Mouse (Mus musculus): Measurements from ENCODE around the gene Auts2. TPM values are rescaled to one million over a fixed set of nuclear protein-coding genes. Genes with fewer than 3 reads are reported as not detected.

Gene Auts2
- total and polyA plus RNA-seq, 3 experiments, result 16.9 to 35.7 (median 28.1) TPM

DNA sequence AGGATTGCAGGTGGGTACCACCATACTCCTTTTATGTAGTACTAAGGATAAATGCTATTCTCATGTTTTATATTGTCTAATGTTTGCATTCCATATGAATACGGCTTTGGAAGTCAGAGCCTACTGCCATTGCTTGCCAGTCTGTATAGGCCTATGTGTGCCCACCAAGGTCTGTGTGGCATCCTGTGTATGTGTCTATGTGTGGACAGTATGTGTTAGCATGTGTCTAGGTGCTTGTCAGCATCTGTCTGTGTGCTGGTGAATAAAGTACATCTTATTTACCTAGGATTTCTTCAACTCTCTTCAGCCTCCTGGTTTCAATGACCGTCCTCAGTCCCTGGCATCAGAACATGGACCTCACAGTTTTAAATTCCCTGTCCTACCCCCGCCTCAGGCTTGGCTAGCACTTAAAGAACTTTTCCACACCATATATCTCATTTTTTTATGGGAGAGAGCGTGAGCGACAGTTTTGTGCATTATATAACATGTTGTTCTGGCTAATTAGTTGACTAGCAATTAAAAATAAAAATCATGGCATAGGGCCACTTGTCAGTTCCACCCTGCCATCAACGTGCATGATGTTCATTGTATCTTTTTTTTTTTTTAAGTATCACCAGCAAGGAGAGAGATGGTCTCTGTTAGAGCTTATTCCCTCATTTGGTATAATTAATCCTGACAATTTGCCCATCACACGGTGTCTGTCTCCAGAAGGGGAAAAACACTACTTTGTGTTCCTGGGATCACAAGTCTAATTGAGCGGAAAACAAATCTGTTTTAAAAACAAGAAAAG lies 587.7 kb downstream of the Auts2 start:
- intact Hi-C loops (cut with DNase I), result no loop called here
- H3K4me3 ChIP-seq, result no peak overlapping the region

DNA sequence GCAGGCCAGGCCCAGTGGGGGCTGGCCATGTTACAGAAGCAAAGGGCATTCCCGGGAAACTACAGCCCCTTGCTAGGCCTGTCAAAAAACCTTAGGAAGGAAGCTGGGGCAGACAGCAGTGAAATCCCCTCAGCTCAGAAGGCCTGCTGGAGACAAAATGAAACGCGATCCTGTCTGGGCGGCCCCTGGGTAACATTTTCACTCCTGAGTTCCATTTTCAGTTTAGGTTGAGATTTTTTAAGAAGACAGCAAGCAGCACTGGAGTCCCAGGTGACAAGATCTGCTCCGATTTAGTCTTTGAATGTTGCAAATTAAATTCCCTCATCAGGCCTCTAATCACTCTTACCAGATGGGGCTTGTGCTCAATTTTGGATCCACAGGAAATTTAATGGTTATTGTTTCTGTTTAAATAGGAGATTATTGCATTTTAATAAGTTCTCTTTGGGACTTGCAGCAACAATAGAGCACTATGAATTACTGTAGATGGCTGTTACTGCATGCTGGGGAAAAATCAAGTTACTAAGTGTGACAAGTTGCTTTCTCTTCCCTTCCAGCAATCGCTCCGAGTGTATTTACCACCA lies 594.5 kb downstream of the Auts2 start:
- 68% methylated on average over 7 of the region's 7 CpGs for WGBS
- TF ChIP-seq POLR2A (IDR thresholded peaks at IDR 0.05; ENCODE audit: insufficient read depth, low read depth, low read length) (no peak), CTCF (IDR thresholded peaks at IDR 0.05) (no peak), EP300 (IDR thresholded peaks at IDR 0.05; ENCODE audit: insufficient read depth, low read depth, low read length) (no peak)
- H3K27me3 ChIP-seq (ENCODE audit: control insufficient read depth, insufficient read depth, low read length), result no peaks in the 10 kb centered on the region
- no peak overlapping the region for H3K9ac ChIP-seq (ENCODE audit: low read depth, low read length)
- no peak overlapping the region for H3K4me3 ChIP-seq
- DNase-seq, result no peak
- no peak overlapping the region for H3K27ac ChIP-seq
- intact Hi-C loops (cut with DNase I), result no loop called here
- no peaks in the 10 kb centered on the region for H3K79me2 ChIP-seq (replicated peaks; ENCODE audit: control insufficient read depth, insufficient read depth, low read length)
- no peaks in the 10 kb centered on the region for H3K4me1 ChIP-seq (ENCODE audit: control insufficient read depth, insufficient read depth, low read length)
- H3K36me3 ChIP-seq (ENCODE audit: control insufficient read depth, insufficient read depth, low read length), result no peaks in the 10 kb centered on the region

More for the DNA sequence above, 587.7 kb downstream of the Auts2 start:
- Histone ChIP-seq H3K27me3 (ENCODE audit: control insufficient read depth, insufficient read depth, low read length) (no peaks in the 10 kb centered on the region), H3K9ac (ENCODE audit: low read depth, low read length) (no peak overlapping the region), H3K27ac (no peak overlapping the region), H3K36me3 (ENCODE audit: control insufficient read depth, insufficient read depth, low read length) (no peaks in the 10 kb centered on the region), H3K4me1 (ENCODE audit: control insufficient read depth, insufficient read depth, low read length) (no peaks in the 10 kb centered on the region), H3K79me2 (replicated peaks; ENCODE audit: control insufficient read depth, insufficient read depth, low read length) (no peaks in the 10 kb centered on the region)
- 90% methylated on average over 8 of the region's 8 CpGs for WGBS
- no peak for DNase-seq
- TF ChIP-seq EP300 (IDR thresholded peaks at IDR 0.05; ENCODE audit: insufficient read depth, low read depth, low read length), result no peak
- no peak for TF ChIP-seq CTCF (IDR thresholded peaks at IDR 0.05)
- TF ChIP-seq POLR2A (IDR thresholded peaks at IDR 0.05; ENCODE audit: insufficient read depth, low read depth, low read length), result no peak

GRCm38 (mm10) chr5:131946801-131947200 lies 596.3 kb downstream of the Auts2 start:
- H3K9ac ChIP-seq (ENCODE audit: low read depth, low read length), result no peak overlapping the region
- WGBS, result 88% methylated on average over 5 of the region's 5 CpGs
- H3K4me1 ChIP-seq (ENCODE audit: control insufficient read depth, insufficient read depth, low read length), result no peaks in the 10 kb centered on the region
- no peak for DNase-seq
- no peaks in the 10 kb centered on the region for H3K36me3 ChIP-seq (ENCODE audit: control insufficient read depth, insufficient read depth, low read length)
- TF ChIP-seq EP300 (IDR thresholded peaks at IDR 0.05; ENCODE audit: insufficient read depth, low read depth, low read length), result no peak
- no peak for TF ChIP-seq CTCF (IDR thresholded peaks at IDR 0.05)
- no peak for TF ChIP-seq POLR2A (IDR thresholded peaks at IDR 0.05; ENCODE audit: insufficient read depth, low read depth, low read length)
- H3K27ac ChIP-seq, result no peak overlapping the region
- H3K27me3 ChIP-seq (ENCODE audit: control insufficient read depth, insufficient read depth, low read length), result no peaks in the 10 kb centered on the region
- H3K4me3 ChIP-seq, result no peak overlapping the region
- no peaks in the 10 kb centered on the region for H3K79me2 ChIP-seq (replicated peaks; ENCODE audit: control insufficient read depth, insufficient read depth, low read length)
- intact Hi-C loops (cut with DNase I), result no loop called here

- H3K27ac ChIP-seq, result no peak overlapping the region
- no peak overlapping the region for H3K4me3 ChIP-seq
Measured at GRCm38 (mm10) chr5:131944761-131945160, 598.4 kb downstream of the Auts2 start.

GRCm38 (mm10) chr5:131928696-131929095 lies 614.4 kb downstream of the Auts2 start:
- DNase-seq, result no peak
- H3K4me3 ChIP-seq, result no peak overlapping the region
- H3K27ac ChIP-seq, result no peak overlapping the region
- 66% methylated on average over 7 of the region's 7 CpGs for WGBS
- intact Hi-C loops (cut with DNase I), result no loop called here
- no peak for TF ChIP-seq EP300 (IDR thresholded peaks at IDR 0.05; ENCODE audit: insufficient read depth, low read depth, low read length)
- no peak for TF ChIP-seq POLR2A (IDR thresholded peaks at IDR 0.05; ENCODE audit: insufficient read depth, low read depth, low read length)
- no peak for TF ChIP-seq CTCF (IDR thresholded peaks at IDR 0.05)
- H3K4me1 ChIP-seq (ENCODE audit: control insufficient read depth, insufficient read depth, low read length), result no peaks in the 10 kb centered on the region; the same call in 1 of the 2 replicates
- no peaks in the 10 kb centered on the region for H3K79me2 ChIP-seq (replicated peaks; ENCODE audit: control insufficient read depth, insufficient read depth, low read length)
- no peak overlapping the region for H3K9ac ChIP-seq (ENCODE audit: low read depth, low read length)
- H3K27me3 ChIP-seq (ENCODE audit: control insufficient read depth, insufficient read depth, low read length), result no peaks in the 10 kb centered on the region
- H3K36me3 ChIP-seq (ENCODE audit: control insufficient read depth, insufficient read depth, low read length), result no peaks in the 10 kb centered on the region

More at GRCm38 (mm10) chr5:131944761-131945160, 598.4 kb downstream of the Auts2 start:
- 85% methylated on average over 2 of the region's 2 CpGs for WGBS
- Histone ChIP-seq H3K79me2 (replicated peaks; ENCODE audit: control insufficient read depth, insufficient read depth, low read length) (no peaks in the 10 kb centered on the region), H3K4me1 (ENCODE audit: control insufficient read depth, insufficient read depth, low read length) (no peaks in the 10 kb centered on the region), H3K9ac (ENCODE audit: low read depth, low read length) (no peak overlapping the region), H3K27me3 (ENCODE audit: control insufficient read depth, insufficient read depth, low read length) (no peaks in the 10 kb centered on the region), H3K36me3 (ENCODE audit: control insufficient read depth, insufficient read depth, low read length) (no peaks in the 10 kb centered on the region)
- no peak for DNase-seq
- intact Hi-C loops (cut with DNase I), result no loop called here
- no peak for TF ChIP-seq POLR2A (IDR thresholded peaks at IDR 0.05; ENCODE audit: insufficient read depth, low read depth, low read length)
- no peak for TF ChIP-seq CTCF (IDR thresholded peaks at IDR 0.05)
- TF ChIP-seq EP300 (IDR thresholded peaks at IDR 0.05; ENCODE audit: insufficient read depth, low read depth, low read length), result no peak

DNA sequence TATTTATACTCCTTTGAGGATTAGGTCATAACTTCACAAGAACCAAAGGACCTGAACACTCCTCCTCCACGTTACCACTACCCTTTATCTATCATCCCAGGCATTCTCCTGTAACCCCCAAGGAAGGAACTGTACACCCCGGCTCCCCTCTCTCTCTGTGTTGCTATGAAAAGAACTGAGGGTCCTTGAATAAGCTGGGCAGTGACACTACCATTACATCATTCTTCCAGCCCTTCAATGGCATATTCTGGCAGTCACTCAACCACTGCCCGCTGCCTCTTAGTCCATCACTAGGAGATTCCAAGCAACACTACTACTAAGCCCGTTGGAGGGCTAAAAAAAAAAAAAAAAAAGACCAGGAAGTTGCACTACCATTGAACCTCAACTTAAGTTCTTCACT lies 620.4 kb downstream of the Auts2 start:
- H3K27me3 ChIP-seq (ENCODE audit: control insufficient read depth, insufficient read depth, low read length), result no peaks in the 10 kb centered on the region
- H3K9ac ChIP-seq (ENCODE audit: low read depth, low read length), result no peak overlapping the region
- no peaks in the 10 kb centered on the region for H3K4me1 ChIP-seq (ENCODE audit: control insufficient read depth, insufficient read depth, low read length)
- H3K4me3 ChIP-seq, result no peak overlapping the region
- TF ChIP-seq CTCF (IDR thresholded peaks at IDR 0.05) (no peak), POLR2A (IDR thresholded peaks at IDR 0.05; ENCODE audit: insufficient read depth, low read depth, low read length) (no peak), EP300 (IDR thresholded peaks at IDR 0.05; ENCODE audit: insufficient read depth, low read depth, low read length) (no peak)
- no peak overlapping the region for H3K27ac ChIP-seq
- no peak for DNase-seq
- no peaks in the 10 kb centered on the region for H3K36me3 ChIP-seq (ENCODE audit: control insufficient read depth, insufficient read depth, low read length)
- WGBS, result 64% methylated on average over 4 of the region's 4 CpGs
- H3K79me2 ChIP-seq (replicated peaks; ENCODE audit: control insufficient read depth, insufficient read depth, low read length), result no peaks in the 10 kb centered on the region
- intact Hi-C loops (cut with DNase I), result no loop called here

All from heart, adult 2 months (tissue).